Mouse (Mus musculus) skeletal muscle tissue, postnatal 0 days (tissue): Measurements from ENCODE around the gene Fam3a. TPM values are rescaled to one million over a fixed set of nuclear protein-coding genes. Genes with fewer than 3 reads are reported as not detected.

Source experiments
- polyA plus RNA-seq: library from polyadenylated mRNA; unstranded; fragments of >200 nt; fragmentation: Nextera tagmentation; extraction: Ambion mirVana; gene quantifications from 2 replicates; pipeline ENCODE4 v1.2.1, GENCODE M21; 2015

The Fam3a gene
- 23.3 and 28.6 TPM in 2 replicates for polyA plus RNA-seq

DNA sequence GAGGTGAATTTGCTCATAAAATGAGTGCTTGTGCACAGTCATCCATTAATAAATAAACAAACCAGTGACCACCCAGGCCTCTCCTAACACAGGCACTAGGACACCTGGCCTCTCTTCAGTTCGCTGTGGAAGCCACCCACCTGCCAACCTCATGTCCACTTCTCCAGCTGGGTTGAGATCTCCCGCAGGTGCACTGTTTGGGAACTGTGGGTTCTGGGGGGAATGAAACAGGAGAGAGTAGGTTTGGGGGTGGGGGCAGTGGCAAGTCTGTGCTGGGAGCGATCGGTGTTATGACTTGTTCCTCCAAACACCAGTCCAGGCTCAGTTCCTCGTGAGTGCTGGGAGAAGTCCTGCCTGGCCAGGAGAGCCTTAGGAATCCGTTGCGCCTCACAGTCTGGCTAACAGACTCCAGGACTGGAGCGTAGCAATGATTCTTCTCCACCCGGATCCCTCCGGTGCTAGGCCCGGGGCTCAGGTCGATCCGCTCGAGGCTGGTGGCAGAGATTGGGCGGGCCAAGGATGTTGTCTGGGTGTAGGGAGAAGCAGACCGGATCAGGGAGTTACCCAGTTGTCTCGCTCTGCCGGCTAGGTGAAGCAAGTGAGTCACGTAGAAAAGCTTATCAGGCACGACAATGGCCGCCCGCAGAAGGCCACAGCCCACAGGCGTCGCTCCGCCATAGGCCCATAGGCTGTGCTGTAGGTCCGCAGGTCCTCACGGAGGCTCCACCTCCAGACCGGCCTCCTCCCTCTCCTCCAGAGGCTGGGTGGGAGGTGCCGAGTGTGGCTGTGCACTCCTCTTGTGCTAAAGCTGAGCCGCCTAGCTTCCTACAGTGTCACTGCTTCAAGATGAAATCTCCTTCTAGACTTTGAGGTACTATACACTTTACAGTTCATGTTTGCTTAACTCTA is at the start of gene Fam3a, which contains the start of gene Ikbkg:
TSS of gene Fam3a (minus strand) at position 738 of the 909 bp plus-strand sequence.
TSS of gene Ikbkg (plus strand) at position 756 of the 909 bp plus-strand sequence.

DNA sequence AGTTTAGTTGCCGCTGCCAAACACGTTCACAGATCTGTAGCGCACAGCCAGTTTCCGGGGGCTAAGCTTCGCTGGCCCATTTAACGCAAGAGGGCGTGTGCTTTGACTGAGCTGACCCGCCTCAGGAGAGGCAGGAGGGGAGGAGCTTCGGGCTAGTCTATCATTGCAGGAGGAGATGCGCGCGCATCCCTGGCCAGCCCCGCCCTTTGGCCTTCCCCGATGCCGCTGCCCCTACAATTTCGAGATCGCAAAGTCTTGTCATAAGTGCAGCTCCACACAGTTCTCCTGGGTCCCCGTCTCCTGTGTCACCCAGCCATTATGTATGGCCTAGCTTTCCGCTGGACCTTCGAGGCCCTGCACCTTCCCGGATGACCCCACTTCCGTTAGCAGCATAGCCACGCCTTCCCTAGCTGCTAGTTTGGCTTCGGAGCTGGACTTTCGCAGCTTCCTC is 35.8 kb upstream of the Fam3a start, which contains the start of gene G6pdx:
TSS of gene G6pdx (minus strand) at position 369 of the 451 bp plus-strand sequence.

DNA sequence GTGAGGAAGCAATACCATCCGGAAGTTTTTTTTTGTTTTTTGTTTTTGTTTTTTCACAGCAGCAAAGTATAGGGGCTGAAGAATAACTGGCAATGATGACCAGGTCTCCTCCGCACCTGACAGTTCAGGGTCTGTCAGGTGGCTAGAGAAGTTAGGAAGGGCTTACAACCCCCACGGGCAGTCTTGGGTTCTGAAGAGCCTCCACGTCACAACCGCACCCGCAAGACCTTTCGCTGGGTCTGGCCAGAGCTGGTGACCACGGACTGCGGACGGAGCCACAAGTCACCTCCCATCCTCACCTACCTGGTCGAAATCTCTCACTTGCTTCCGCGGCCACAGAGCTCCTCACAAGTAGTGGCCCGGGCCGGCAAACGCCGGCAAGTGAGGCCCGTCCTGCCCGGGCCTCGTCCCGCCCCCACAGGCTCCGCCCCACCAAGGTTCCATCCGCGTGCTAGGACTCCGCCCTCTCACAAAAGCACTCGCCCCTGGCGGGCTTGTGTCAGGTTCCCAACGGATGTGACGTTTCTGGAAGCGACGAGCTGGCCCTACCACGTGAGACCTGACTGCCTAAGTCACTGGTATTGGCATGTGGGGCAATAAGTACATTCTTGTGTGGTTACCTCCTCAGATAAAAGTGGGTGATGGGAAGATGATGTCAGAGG is 20.1 kb downstream of the Fam3a start, which contains the start of the genes Ubl4a and Slc10a3:
TSS of gene Ubl4a (minus strand) at position 331 of the 662 bp plus-strand sequence.
TSS of gene Slc10a3 (minus strand) at position 462 of the 662 bp plus-strand sequence.

DNA sequence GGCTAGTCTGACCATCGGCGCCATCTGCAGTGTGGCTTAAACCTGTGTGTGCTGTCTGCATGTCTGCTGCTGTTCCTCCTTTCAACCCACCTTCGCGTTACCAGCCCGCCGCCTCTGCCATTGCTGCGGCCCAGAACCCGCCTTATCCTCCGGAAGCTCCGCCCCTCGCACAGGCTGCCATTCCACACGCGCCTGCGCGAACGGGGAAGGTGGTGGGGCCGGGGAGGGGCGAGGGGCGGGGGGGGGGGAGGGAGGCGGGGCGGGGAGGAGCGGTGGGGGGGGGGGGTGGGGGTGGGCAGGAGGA is 39.7 kb downstream of the Fam3a start, which contains the start of gene Lage3:
TSS of gene Lage3 (minus strand) at position 152 of the 304 bp plus-strand sequence.

Other genes starting within 250 kb of the Fam3a start
- not detected in 2 replicates for gene Tex28, start 225.4 kb downstream of the Fam3a start, polyA plus RNA-seq
- gene Tktl1, start 216.0 kb downstream of the Fam3a start, polyA plus RNA-seq: not detected in 2 replicates
- 55.4 and 60.8 TPM in 2 replicates for gene Flna, start 143.5 kb downstream of the Fam3a start, polyA plus RNA-seq
- gene Emd, start 138.6 kb downstream of the Fam3a start, polyA plus RNA-seq: 8.9 and 9.7 TPM in 2 replicates
- gene Rpl10, start 122.5 kb downstream of the Fam3a start, polyA plus RNA-seq: 431 and 454 TPM in 2 replicates
- 67.0 and 73.2 TPM in 2 replicates for gene Taz, start 111.4 kb downstream of the Fam3a start, polyA plus RNA-seq
- 46.5 and 53.2 TPM in 2 replicates for gene Dnase1l1, start 110.9 kb downstream of the Fam3a start, polyA plus RNA-seq
- 71.0 and 77.7 TPM in 2 replicates for gene Atp6ap1, start 96.2 kb downstream of the Fam3a start, polyA plus RNA-seq
- 65.1 and 70.0 TPM in 2 replicates for gene Gdi1, start 88.3 kb downstream of the Fam3a start, polyA plus RNA-seq
- 36.6 and 42.8 TPM in 2 replicates for gene Fam50a, start 80.2 kb downstream of the Fam3a start, polyA plus RNA-seq
- 1.9 and 2.5 TPM in 2 replicates for gene Plxna3, start 64.2 kb downstream of the Fam3a start, polyA plus RNA-seq
- gene Lage3, start 39.7 kb downstream of the Fam3a start, polyA plus RNA-seq: 63.8 and 71.3 TPM in 2 replicates
- 53.7 and 55.0 TPM in 2 replicates for gene Ubl4a, start 20.1 kb downstream of the Fam3a start, polyA plus RNA-seq
- 8.3 and 8.4 TPM in 2 replicates for gene Slc10a3, start 19.9 kb downstream of the Fam3a start, polyA plus RNA-seq
- 14.9 and 15.4 TPM in 2 replicates for gene Ikbkg, start within 50 bp of the Fam3a start, polyA plus RNA-seq
- gene G6pdx, start 35.9 kb upstream of the Fam3a start, polyA plus RNA-seq: 8.1 and 17.5 TPM in 2 replicates
- 0.33 TPM in 1 of 2 replicates, not detected in the other for gene Gm6880, start 88.1 kb upstream of the Fam3a start, polyA plus RNA-seq
- not detected in 2 replicates for gene Olfr1326-ps1, start 181.6 kb upstream of the Fam3a start, polyA plus RNA-seq
- gene Olfr1325, start 199.4 kb upstream of the Fam3a start, polyA plus RNA-seq: not detected in 2 replicates